Mouse (Mus musculus) olfactory bulb, adult 2 months (tissue): Measurements from ENCODE around the gene Galnt10.

Experiments
- CTCF ChIP-seq: fragments of 200-500 bp; IDR thresholded peaks from 2 replicates; pipeline ENCODE4 v1.5.1; 2012; ENCODE audit warnings: low read depth, mild to moderate bottlenecking, low read length, moderate library complexity; ENCODE audit not compliant: insufficient read depth
- POLR2A ChIP-seq: fragments of 200-500 bp; IDR thresholded peaks from 2 replicates; pipeline ENCODE4 v1.6.1; 2012; ENCODE audit warnings: mild to moderate bottlenecking, low read depth, low read length, moderate library complexity; ENCODE audit not compliant: insufficient read depth

DNA sequence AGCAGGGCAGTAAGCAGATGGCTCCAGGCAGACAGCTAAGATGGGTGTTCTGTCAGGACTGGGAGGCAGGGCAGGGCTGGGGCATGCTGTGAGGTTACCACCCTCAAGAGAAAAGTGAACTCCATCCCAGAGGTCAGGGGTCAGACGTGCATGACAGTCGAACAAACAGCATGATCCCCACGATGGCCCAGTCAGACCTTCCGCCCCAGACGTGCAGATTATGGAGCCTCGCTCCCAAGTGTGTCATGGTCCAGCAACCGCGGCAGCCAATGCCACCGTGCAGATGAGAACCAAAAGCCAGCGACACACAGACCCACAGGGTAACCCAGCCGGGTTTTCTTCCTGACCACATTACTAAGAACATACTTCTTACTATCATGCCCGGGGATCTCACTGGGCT lies 121.4 kb downstream of the Galnt10 start:
- no peak for TF ChIP-seq CTCF
- TF ChIP-seq POLR2A = no peak
